Mouse (Mus musculus): ENCODE results near the gene Tek.

GRCm38 (mm10) chr4:94829924-94830386 lies 90.9 kb downstream of the Tek start:
- no peak for TF ChIP-seq GATA1 (IDR thresholded peaks at IDR 0.05; ENCODE audit: low read length)
- no peak for TF ChIP-seq TAL1 (IDR thresholded peaks at IDR 0.05; ENCODE audit: low read length)
